Mouse (Mus musculus) adrenal gland, postnatal 36 days (tissue): ENCODE measurements around the gene H2-T23. TPM values are rescaled to one million over a fixed set of nuclear protein-coding genes. Genes with fewer than 3 reads are reported as not detected.

Experiments used
- DNase-seq, 2 experiments: peaks; one replicate each; pipeline ENCODE4 v3.0.0; 2021; ENCODE audit warnings: mixed read lengths in 1 of 2
- total RNA-seq, 2 experiments: library from RNA; stranded (reverse); gene quantifications; 2 replicates each; pipeline ENCODE4 v1.2.3; 2021

H2-T23 gene
- total RNA-seq, 2 experiments from 2014 or later = 57.8 to 68.4 TPM

DNA sequence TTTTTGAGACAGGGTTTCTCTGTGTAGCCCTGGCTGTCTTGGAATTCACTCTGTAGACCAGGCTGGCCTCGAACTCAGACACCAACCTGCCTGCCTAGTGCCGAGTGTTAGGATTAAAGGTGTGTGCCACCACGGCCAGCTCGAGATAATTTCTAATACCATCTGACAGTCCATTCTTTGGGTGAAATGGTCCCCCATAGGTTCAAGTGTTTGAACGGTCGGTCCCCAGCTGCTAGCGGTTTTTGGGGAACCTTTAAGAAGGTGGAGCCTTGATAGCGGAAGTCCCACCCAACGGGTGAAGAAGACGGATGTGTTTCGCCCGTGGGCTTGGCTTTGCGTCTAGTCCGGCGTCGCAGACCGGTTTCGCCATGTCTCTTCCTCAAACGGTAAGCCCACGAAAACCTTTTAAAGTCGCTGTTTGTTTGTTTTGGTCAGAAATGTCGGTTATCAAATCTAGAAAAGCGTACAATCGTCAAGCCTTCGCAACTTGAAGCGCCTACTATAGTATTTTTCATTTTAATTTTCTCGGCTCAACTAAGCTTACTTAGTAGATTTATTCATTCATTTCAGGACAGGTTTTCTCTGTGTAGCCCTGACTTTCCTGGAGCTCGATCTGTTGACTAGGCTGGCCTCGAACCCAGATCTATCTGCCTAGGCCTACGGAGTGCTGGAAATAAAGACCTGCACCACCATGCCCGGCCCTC, 38.3 kb downstream of the H2-T23 start:
- peak; percentile 84 to 88 for DNase-seq

DNA sequence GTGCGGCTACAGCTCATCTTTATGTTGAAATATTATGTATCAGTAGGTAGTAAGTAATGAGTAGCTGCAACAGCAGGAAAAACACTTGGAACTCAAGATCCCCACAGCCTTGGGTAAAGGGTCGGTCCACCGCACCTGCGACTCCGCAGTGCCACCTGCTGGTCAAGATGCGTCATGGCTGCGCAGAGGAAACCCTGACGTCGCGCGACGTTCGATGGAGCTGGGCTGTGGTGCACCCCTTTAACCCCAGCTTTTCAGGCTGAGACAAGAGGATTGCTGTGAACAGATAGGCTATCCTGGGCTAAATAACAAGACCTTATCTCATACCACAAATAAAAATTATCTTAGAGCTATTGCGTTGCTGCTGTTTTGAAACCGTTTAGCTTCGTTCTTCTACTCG, 39.0 kb downstream of the H2-T23 start:
- peak; percentile 82 to 86 for DNase-seq

DNA sequence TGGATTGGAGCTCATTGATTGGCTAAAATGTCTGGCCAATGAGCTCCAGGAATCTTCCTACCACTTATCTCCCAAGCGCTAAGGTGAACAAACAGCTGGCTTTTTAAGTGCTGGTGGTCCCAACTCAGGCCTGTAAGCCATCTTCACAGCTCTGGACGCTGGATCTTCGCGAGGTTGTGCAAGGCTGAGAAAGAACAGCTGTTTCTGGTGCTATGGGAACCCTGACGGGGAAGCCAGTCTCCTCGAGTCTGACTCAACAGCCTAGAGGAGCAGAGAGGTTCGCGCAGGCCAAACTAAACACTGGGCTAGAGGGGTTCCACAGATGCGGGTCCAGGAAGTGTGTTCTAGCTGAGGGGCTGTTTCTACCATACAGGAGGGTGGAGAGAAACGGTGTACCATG, 40.9 kb downstream of the H2-T23 start:
- no peak for DNase-seq

DNA sequence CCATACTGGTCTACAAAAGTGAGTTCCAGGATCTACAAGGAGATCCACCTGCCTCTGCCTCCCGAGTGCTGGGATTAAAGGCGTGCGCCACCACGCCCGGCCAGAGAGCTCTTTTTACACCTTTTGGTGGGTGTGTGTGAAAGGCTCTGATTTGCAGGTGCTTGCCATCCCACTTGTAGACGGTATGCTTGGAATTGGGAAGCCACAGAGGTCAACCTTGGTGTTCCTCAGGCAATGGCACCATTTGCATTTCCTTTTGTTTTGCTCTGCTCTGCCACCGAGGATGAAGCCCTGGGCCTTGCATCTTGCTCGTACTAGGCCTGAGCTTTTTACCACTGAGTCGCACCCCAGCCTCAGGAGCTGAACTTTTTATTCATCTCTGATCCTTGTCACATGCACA, 50.9 kb downstream of the H2-T23 start:
- no peak for DNase-seq

DNA sequence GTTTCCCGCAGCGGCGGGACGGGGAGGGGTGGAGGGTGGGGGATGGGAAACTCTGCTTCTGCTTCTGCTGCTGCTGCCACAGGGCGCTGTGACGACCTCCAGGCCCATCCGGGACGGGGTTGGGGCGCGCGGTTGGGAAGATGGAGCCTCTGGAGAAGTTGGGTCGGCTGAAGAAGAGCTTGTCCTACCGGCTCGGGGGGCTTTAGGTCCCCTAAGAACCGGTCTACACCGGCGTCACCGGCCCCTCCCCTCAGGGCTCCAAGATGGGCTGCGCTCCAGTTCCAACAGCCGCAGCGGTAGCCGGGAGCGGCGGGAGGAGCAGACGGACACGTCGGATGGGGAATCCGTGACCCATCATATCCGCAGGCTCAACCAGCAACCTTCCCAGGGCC, 52.3 kb downstream of the H2-T23 start:
- peak; percentile 67 to 73 for DNase-seq

Other genes starting within 250 kb of the H2-T23 start
- 10 to 100 TPM; 19.2 to 36.5 TPM for gene Ier3, start 211.2 kb downstream of the H2-T23 start, total RNA-seq
- gene Flot1, start 209.6 kb downstream of the H2-T23 start, total RNA-seq = 10 to 100 TPM; 60.5 to 73.4 TPM
- 100 to 1,000 TPM; 188 to 218 TPM for gene Tubb5, start 194.5 kb downstream of the H2-T23 start, total RNA-seq
- 10 to 100 TPM; 18.3 to 18.7 TPM for gene Mdc1, start 191.3 kb downstream of the H2-T23 start, total RNA-seq
- 1 to 10 TPM; 6.7 to 7.5 TPM for gene Nrm, start 171.5 kb downstream of the H2-T23 start, total RNA-seq
- 10 to 100 TPM; 26.1 to 35.1 TPM for gene Ppp1r18, start 167.3 kb downstream of the H2-T23 start, total RNA-seq
- 10 to 100 TPM; 37.5 to 40.8 TPM for gene Dhx16, start 153.0 kb downstream of the H2-T23 start, total RNA-seq
- gene 2310061I04Rik, start 135.4 kb downstream of the H2-T23 start, total RNA-seq = 10 to 100 TPM; 47.0 to 49.4 TPM
- gene Atat1, start 122.8 kb downstream of the H2-T23 start, total RNA-seq = 10 to 100 TPM; 26.0 to 33.0 TPM
- 10 to 100 TPM; 92.6 to 97.8 TPM for gene Mrps18b, start 116.5 kb downstream of the H2-T23 start, total RNA-seq
- 100 to 1,000 TPM in 1 of 2 experiments, 10 to 100 TPM in 1; 96.2 to 108 TPM for gene Ppp1r10, start 116.4 kb downstream of the H2-T23 start, total RNA-seq
- 10 to 100 TPM; 90.0 to 96.2 TPM for gene Abcf1, start 63.1 kb downstream of the H2-T23 start, total RNA-seq
- 10 to 100 TPM; 51.2 to 54.4 TPM for gene Gnl1, start 53.0 kb downstream of the H2-T23 start, total RNA-seq
- 10 to 100 TPM; 18.3 to 19.1 TPM for gene Prr3, start 52.6 kb downstream of the H2-T23 start, total RNA-seq
- 1 to 10 TPM; 6.5 to 9.3 TPM for gene H2-T24, start 12.3 kb downstream of the H2-T23 start, total RNA-seq
- 10 to 100 TPM; 33.5 to 33.8 TPM for gene H2-T22, start 9.9 kb upstream of the H2-T23 start, total RNA-seq
- not detected for gene Gm6034, start 10.1 kb upstream of the H2-T23 start, total RNA-seq
- 1 to 10 TPM; 4.1 to 6.1 TPM for gene Gm11127, start 25.5 kb upstream of the H2-T23 start, total RNA-seq
- gene Gm19684, start 88.8 kb upstream of the H2-T23 start, total RNA-seq = under 1 TPM; 0.16 to 0.30 TPM
- gene Gm7030, start 96.6 kb upstream of the H2-T23 start, total RNA-seq = not detected
- gene Gm8909, start 135.7 kb upstream of the H2-T23 start, total RNA-seq = not detected
- gene H2-T3, start 157.4 kb upstream of the H2-T23 start, total RNA-seq = not detected
- gene Rpp21, start 225.2 kb upstream of the H2-T23 start, total RNA-seq = 10 to 100 TPM; 44.0 to 49.0 TPM
- gene Trim39, start 239.4 kb upstream of the H2-T23 start, total RNA-seq = 10 to 100 TPM; 15.7 to 20.0 TPM